Comparison of ENCODE assay signal across 10 mouse cellular contexts in genomic region chr10:78353196-78353595, GRCm38 (mm10). TPM values are rescaled to one million over a fixed set of nuclear protein-coding genes. Genes with fewer than 3 reads are reported as not detected.
DNase-seq lines count a peak whose midpoint lies in the region; ATAC-seq and TF ChIP-seq lines count a peak whose summit lies in the region.
"Had no signal": no experiment of that assay in that cellular context is flagged by ENCODE, and none has a peak within 500 bp of the region (broad histone marks: within the 10 kb centered on the region; RNA-seq: fewer than 3 reads in every experiment).

No protein-coding gene starts in this region.

- TF ChIP-seq EP300 in stomach, postnatal 0 days (optimal IDR thresholded peaks at IDR 0.05), result no peak

- H3K36me3 ChIP-seq in hindbrain, embryonic 13.5 days, result peaks cover 2% of the 10 kb centered on the region; the same call in 1 of the 2 replicates
- H3K36me3 ChIP-seq in hindbrain, embryonic 10.5 days, result no peaks in the 10 kb centered on the region
- peaks cover 20% of the 10 kb centered on the region for H3K36me3 ChIP-seq in megakaryocyte, embryonic 14.5 days (replicated peaks; ENCODE audit: low read length)
- H3K36me3 ChIP-seq in limb, embryonic 15.5 days, result 0 out of 2 replicates have a peak, but pooled peaks cover under 1% of the 10 kb centered on the region
- H3K36me3 ChIP-seq in stomach, postnatal 0 days (ENCODE audit: control insufficient read depth, insufficient read depth, low read length), result no peaks in the 10 kb centered on the region; the same call in 1 of the 2 replicates

- H3K27me3 ChIP-seq in hindbrain, embryonic 13.5 days, result no peaks in the 10 kb centered on the region
- H3K27me3 ChIP-seq in hindbrain, embryonic 10.5 days (ENCODE audit: insufficient read depth, poor library complexity, severe bottlenecking), result no peaks in the 10 kb centered on the region
- H3K27me3 ChIP-seq in megakaryocyte, embryonic 14.5 days (replicated peaks), result peaks cover 3% of the 10 kb centered on the region
- no peaks in the 10 kb centered on the region for H3K27me3 ChIP-seq in limb, embryonic 15.5 days
- no peaks in the 10 kb centered on the region for H3K27me3 ChIP-seq in stomach, postnatal 0 days (ENCODE audit: control insufficient read depth, insufficient read depth, low read length)

- H3K4me3 ChIP-seq in hindbrain, embryonic 13.5 days, result peak overlapping the region; percentile 98; the same call in 1 of the 2 replicates
- H3K4me3 ChIP-seq in hindbrain, embryonic 10.5 days, result no peak overlapping the region
- peak overlapping the region; percentile 78 for H3K4me3 ChIP-seq in megakaryocyte, embryonic 14.5 days (replicated peaks)
- H3K4me3 ChIP-seq in limb, embryonic 15.5 days, result peak overlapping the region; percentile 78; the same call in 1 of the 2 replicates
- H3K4me3 ChIP-seq in stomach, postnatal 0 days (ENCODE audit: low read depth, low read length), result no peak overlapping the region

- no peak for ATAC-seq in hindbrain, embryonic 13.5 days (ENCODE audit: low FRiP score)
- ATAC-seq in megakaryocyte, adult 5-6 weeks (ENCODE audit: poor library complexity, severe bottlenecking), result no peak
- no peak for ATAC-seq in limb, embryonic 15.5 days (ENCODE audit: insufficient number of reproducible peaks, low FRiP score, low TSS enrichment, low read depth)
- no peak for ATAC-seq in stomach, postnatal 0 days (ENCODE audit: low FRiP score, low TSS enrichment)

- H3K9me3 ChIP-seq in hindbrain, embryonic 13.5 days, result no peaks in the 10 kb centered on the region
- H3K9me3 ChIP-seq in hindbrain, embryonic 10.5 days, result no peaks in the 10 kb centered on the region
- no peaks in the 10 kb centered on the region for H3K9me3 ChIP-seq in megakaryocyte, embryonic 14.5 days
- no peaks in the 10 kb centered on the region for H3K9me3 ChIP-seq in limb, embryonic 15.5 days
- no peaks in the 10 kb centered on the region for H3K9me3 ChIP-seq in stomach, postnatal 0 days (ENCODE audit: control insufficient read depth, low read length)

- TF ChIP-seq CTCF in stomach, postnatal 0 days (IDR thresholded peaks at IDR 0.05; ENCODE audit: low read depth), result no peak

- no peak overlapping the region for H3K27ac ChIP-seq in hindbrain, embryonic 13.5 days
- H3K27ac ChIP-seq in hindbrain, embryonic 10.5 days, result no peak overlapping the region
- H3K27ac ChIP-seq in limb, embryonic 15.5 days, result peak overlapping the region; percentile 81
- H3K27ac ChIP-seq in stomach, postnatal 0 days (replicated peaks), result peak overlapping the region; percentile 63; the same call in 1 of the 2 replicates

- 62% methylated on average over 4 of the region's 4 CpGs for WGBS in hindbrain, embryonic 13.5 days
- 55% methylated on average over 4 of the region's 4 CpGs for WGBS in hindbrain, embryonic 10.5 days
- WGBS in limb, embryonic 15.5 days, result 55% methylated on average over 4 of the region's 4 CpGs
- WGBS in stomach, postnatal 0 days, result 70% methylated on average over 4 of the region's 4 CpGs

- H3K9ac ChIP-seq in hindbrain, embryonic 13.5 days, result peak overlapping the region; percentile 99; the same call in 1 of the 2 replicates
- H3K9ac ChIP-seq in limb, embryonic 15.5 days, result no peak overlapping the region
- H3K9ac ChIP-seq in stomach, postnatal 0 days (ENCODE audit: low read length), result no peak overlapping the region

- peak overlapping the region; percentile 88; the same call in 1 of the 2 replicates for H3K4me2 ChIP-seq in hindbrain, embryonic 13.5 days
- H3K4me2 ChIP-seq in limb, embryonic 15.5 days, result no peak overlapping the region
- H3K4me2 ChIP-seq in stomach, postnatal 0 days (replicated peaks; ENCODE audit: low read depth), result no peak overlapping the region

- peaks cover 37% of the 10 kb centered on the region for H3K4me1 ChIP-seq in hindbrain, embryonic 13.5 days (replicated peaks)
- peaks cover 27% of the 10 kb centered on the region for H3K4me1 ChIP-seq in hindbrain, embryonic 10.5 days (replicated peaks)
- peaks cover 86% of the 10 kb centered on the region for H3K4me1 ChIP-seq in megakaryocyte, embryonic 14.5 days
- H3K4me1 ChIP-seq in limb, embryonic 15.5 days, result peaks cover 34% of the 10 kb centered on the region
- H3K4me1 ChIP-seq in stomach, postnatal 0 days (replicated peaks; ENCODE audit: control insufficient read depth, insufficient read depth), result 0 out of 2 replicates have a peak, but pooled peaks cover 2% of the 10 kb centered on the region

- DNase-seq in hindbrain, embryonic 10.5 days (ENCODE audit: low spot score), result no peak
- DNase-seq in stomach, postnatal 0 days (ENCODE audit: low spot score), result no peak
- DNase-seq in spleen, postnatal 10 days (ENCODE audit: low spot score in 2 of 2), result no peak
- no peak for DNase-seq in ovary, postnatal 10 days (ENCODE audit: low spot score)
- DNase-seq: cerebellum, adult 11 months; kidney, postnatal 14 days had no signal

RNA-seq across cellular contexts. Expression of gene Agpat3, which starts 0.9 kb away (rescaled TPM):
- polyA plus RNA-seq in hindbrain, embryonic 13.5 days (2015; fragmentation: Nextera tagmentation; extraction: Ambion mirVana), result 51.2 and 54.4 TPM in 2 replicates
- polyA plus RNA-seq in hindbrain, embryonic 10.5 days (2016; fragmentation: Nextera tagmentation; extraction: Ambion mirVana), result 40.1 and 47.2 TPM in 2 replicates
- 205 and 237 TPM in 2 replicates for polyA plus RNA-seq in megakaryocyte, embryonic 14.5 days (2012; ENCODE audit: insufficient read depth, low replicate concordance)
- 1.8 and 2.4 TPM in 2 replicates for total RNA-seq in megakaryocyte, adult 5-6 weeks (2015)
- total RNA-seq in megakaryocyte, adult 5-6 weeks (2017), result 2.8 and 5.2 TPM in 2 replicates
- 111 and 127 TPM in 2 replicates for polyA plus RNA-seq in limb, embryonic 15.5 days (2015; fragmentation: Nextera tagmentation; extraction: Ambion mirVana)
- polyA plus RNA-seq in stomach, postnatal 0 days (2015; fragmentation: Nextera tagmentation; extraction: Ambion mirVana), result 69.9 and 71.5 TPM in 2 replicates

RNA-seq across cellular contexts. Expression of gene Rrp1, which starts 59.6 kb away (rescaled TPM):
- polyA plus RNA-seq in hindbrain, embryonic 13.5 days (2015; fragmentation: Nextera tagmentation; extraction: Ambion mirVana), result 385 and 394 TPM in 2 replicates
- 322 and 331 TPM in 2 replicates for polyA plus RNA-seq in hindbrain, embryonic 10.5 days (2016; fragmentation: Nextera tagmentation; extraction: Ambion mirVana)
- polyA plus RNA-seq in megakaryocyte, embryonic 14.5 days (2012; ENCODE audit: insufficient read depth, low replicate concordance), result 67.0 and 210 TPM in 2 replicates
- total RNA-seq in megakaryocyte, adult 5-6 weeks (2015), result 32.9 and 38.3 TPM in 2 replicates
- total RNA-seq in megakaryocyte, adult 5-6 weeks (2017), result 173 and 213 TPM in 2 replicates
- 259 and 289 TPM in 2 replicates for polyA plus RNA-seq in limb, embryonic 15.5 days (2015; fragmentation: Nextera tagmentation; extraction: Ambion mirVana)
- polyA plus RNA-seq in stomach, postnatal 0 days (2015; fragmentation: Nextera tagmentation; extraction: Ambion mirVana), result 148 TPM in 2 replicates

Comparison
In these comparisons a context has a peak if more than half of its experiments do, and no peak if none do; other contexts are left out.
1. H3K4me3 ChIP-seq: peak in hindbrain, embryonic 13.5 days (single experiment), megakaryocyte, embryonic 14.5 days (single experiment) and limb, embryonic 15.5 days (single experiment); none in hindbrain, embryonic 10.5 days (single experiment) and stomach, postnatal 0 days (single experiment).
2. H3K27ac ChIP-seq: peak in limb, embryonic 15.5 days (single experiment) and stomach, postnatal 0 days (single experiment); none in hindbrain, embryonic 13.5 days (single experiment) and hindbrain, embryonic 10.5 days (single experiment).